Mouse (Mus musculus) hindbrain, postnatal 0 days (tissue): ENCODE measurements around the gene Gfod1. TPM values are rescaled to one million over a fixed set of nuclear protein-coding genes. Genes with fewer than 3 reads are reported as not detected.
A peak's percentile ranks its signal among the peaks of the same experiment; 100 is the strongest.

Experiments
- ATAC-seq: fragments of 200-750 bp; cut with Nextera tagmentation; 2 replicates; pipeline ENCODE4 v1.8.0; 2017; ENCODE audit warnings: mild to moderate bottlenecking, moderate TSS enrichment, moderate library complexity
- DNase-seq: peaks from one replicate; pipeline ENCODE4 v3.0.0-alpha.2; 2015; ENCODE audit warnings: low spot score
- H3K27ac ChIP-seq: fragments of 300-500 bp; sonication (generic); 2 replicates; pipeline ENCODE4 v1.5.1; 2014; ENCODE audit warnings: mild to moderate bottlenecking
- H3K27me3 ChIP-seq: fragments of 300-500 bp; sonication (generic); 2 replicates; pipeline ENCODE4 v1.6.1; 2014; ENCODE audit warnings: low read length, mixed read lengths; ENCODE audit not compliant: insufficient read depth
- H3K36me3 ChIP-seq: fragments of 300-500 bp; sonication (generic); 2 replicates; pipeline ENCODE4 v1.6.1; 2014; ENCODE audit warnings: low read length, mixed read lengths; ENCODE audit not compliant: insufficient read depth
- H3K4me1 ChIP-seq: fragments of 300-500 bp; sonication (generic); 2 replicates; pipeline ENCODE4 v1.6.1; 2014; ENCODE audit warnings: antibody characterized with exemption, low read length, mixed read lengths; ENCODE audit not compliant: insufficient read depth
- H3K4me2 ChIP-seq: fragments of 300-500 bp; sonication (generic); 2 replicates; pipeline ENCODE4 v1.6.1; 2014; ENCODE audit warnings: low read depth, mild to moderate bottlenecking, low read length, moderate library complexity, mixed read lengths
- H3K4me3 ChIP-seq: fragments of 300-500 bp; sonication (generic); 2 replicates; pipeline ENCODE4 v1.5.1; 2014; ENCODE audit warnings: low read length
- H3K9ac ChIP-seq: fragments of 300-500 bp; sonication (generic); replicated peaks from 2 replicates; pipeline ENCODE4 v1.6.1; 2014; ENCODE audit warnings: mild to moderate bottlenecking, low read length, moderate library complexity, mixed read lengths
- H3K9me3 ChIP-seq: fragments of 300-500 bp; sonication (generic); 2 replicates; pipeline ENCODE4 v1.6.1; 2016; ENCODE audit warnings: low read length, mixed read lengths
- CTCF ChIP-seq: IDR thresholded peaks from 2 replicates; pipeline ENCODE4 v1.5.1; 2016; ENCODE audit warnings: antibody characterized with exemption, control low read depth, low read depth
- WGBS: fragments of 180-500 bp; shearing (Covaris S2); extraction: QIAGEN DNeasy Blood & Tissue Kit; methylation state at CpG from one replicate; pipeline ENCODE4 v1.1.7; 2014; 5-methylcytosine and 5-hydroxymethylcytosine counted together
- polyA plus RNA-seq: library from polyadenylated mRNA; unstranded; fragments of >200 nt; fragmentation: Nextera tagmentation; extraction: Ambion mirVana; gene quantifications from 2 replicates; pipeline ENCODE4 v1.2.1, GENCODE M21; 2015
- total RNA-seq: library from RNA; depleted of rRNA; stranded (reverse); fragments of >200 nt; gene quantifications from 2 replicates; pipeline ENCODE4 v1.2.3, GENCODE M21; 2014; rRNA removed

The Gfod1 gene
- total RNA-seq: 26.3 and 26.9 TPM in 2 replicates
- polyA plus RNA-seq: 2.6 and 2.7 TPM in 2 replicates

GRCm38 (mm10) chr13:43304018-43304431 is at the start of gene Gfod1:
Gfod1 (minus strand) TSS chr13:43304172.
- WGBS: 0% methylated on average over 49 of the region's 53 CpGs
- H3K4me3 ChIP-seq: peak within 1 kb of the TSS; percentile 81
- H3K9me3 ChIP-seq: no peaks in the 10 kb centered on the region
- peak within 1 kb of the TSS; percentile 88 for H3K27ac ChIP-seq
- H3K36me3 ChIP-seq: no peaks in the 10 kb centered on the region
- TF ChIP-seq CTCF: peak; percentile 37; the same call in 1 of the 2 replicates
- DNase-seq (peak; percentile 96), ATAC-seq (peak; percentile 94)
- H3K4me2 ChIP-seq: peak within 1 kb of the TSS; percentile 86
- H3K9ac ChIP-seq: peak within 1 kb of the TSS; percentile 81
- no peaks in the 10 kb centered on the region for H3K27me3 ChIP-seq
- peaks cover 13% of the 10 kb centered on the region for H3K4me1 ChIP-seq

- Histone ChIP-seq H3K27me3 (no peaks in the 10 kb centered on the region), H3K9ac (no peak overlapping the region), H3K4me2 (no peak overlapping the region), H3K36me3 (no peaks in the 10 kb centered on the region), H3K27ac (no peak overlapping the region), H3K4me1 (no peaks in the 10 kb centered on the region), H3K9me3 (no peaks in the 10 kb centered on the region), H3K4me3 (no peak overlapping the region)
- no peak for ATAC-seq
- no peak for DNase-seq
- no peak for TF ChIP-seq CTCF
- 40% methylated on average over 4 of the region's 4 CpGs for WGBS
Observed at GRCm38 (mm10) chr13:43353356-43353755, 49.4 kb upstream of the Gfod1 start.

GRCm38 (mm10) chr13:43350489-43351169 is 46.7 kb upstream of the Gfod1 start:
- no peak for DNase-seq
- H3K27me3 ChIP-seq: no peaks in the 10 kb centered on the region
- no peak for ATAC-seq
- no peak for TF ChIP-seq CTCF
- H3K27ac ChIP-seq: no peak overlapping the region
- no peak overlapping the region for H3K4me2 ChIP-seq
- 79% methylated on average over 9 of the region's 9 CpGs for WGBS
- H3K9me3 ChIP-seq: no peaks in the 10 kb centered on the region
- no peaks in the 10 kb centered on the region for H3K4me1 ChIP-seq
- no peak overlapping the region for H3K4me3 ChIP-seq
- H3K36me3 ChIP-seq: no peaks in the 10 kb centered on the region
- no peak overlapping the region for H3K9ac ChIP-seq

- Histone ChIP-seq H3K4me1 (no peaks in the 10 kb centered on the region), H3K9me3 (no peaks in the 10 kb centered on the region), H3K27ac (no peak overlapping the region), H3K36me3 (no peaks in the 10 kb centered on the region), H3K4me2 (no peak overlapping the region), H3K9ac (no peak overlapping the region), H3K27me3 (no peaks in the 10 kb centered on the region), H3K4me3 (no peak overlapping the region)
- DNase-seq (no peak), ATAC-seq (no peak)
- WGBS: 83% methylated on average over 8 of the region's 8 CpGs
- no peak for TF ChIP-seq CTCF
Observed at GRCm38 (mm10) chr13:43349376-43349775, 45.4 kb upstream of the Gfod1 start.

GRCm38 (mm10) chr13:43346825-43347224 is 42.9 kb upstream of the Gfod1 start:
- no peak overlapping the region for H3K27ac ChIP-seq
- DNase-seq (no peak), ATAC-seq (no peak)

GRCm38 (mm10) chr13:43338632-43339031 is 34.7 kb upstream of the Gfod1 start:
- ATAC-seq (peak; percentile 45; the same call in 1 of the 2 replicates), DNase-seq (no peak)
- WGBS: 37% methylated on average over 4 of the region's 4 CpGs
- Histone ChIP-seq H3K27me3 (no peaks in the 10 kb centered on the region), H3K27ac (0 out of 2 replicates have a peak overlapping the region, but pooled peaks have one; percentile 7), H3K36me3 (no peaks in the 10 kb centered on the region), H3K9me3 (no peaks in the 10 kb centered on the region), H3K4me3 (no peak overlapping the region), H3K4me1 (0 out of 2 replicates have a peak, but pooled peaks cover 3% of the 10 kb centered on the region), H3K4me2 (no peak overlapping the region), H3K9ac (no peak overlapping the region)
- TF ChIP-seq CTCF: no peak

More at GRCm38 (mm10) chr13:43346825-43347224, 42.9 kb upstream of the Gfod1 start:
- no peak overlapping the region for H3K9ac ChIP-seq
- H3K4me1 ChIP-seq: no peaks in the 10 kb centered on the region
- H3K27me3 ChIP-seq: no peaks in the 10 kb centered on the region
- no peak for TF ChIP-seq CTCF
- no peak overlapping the region for H3K4me3 ChIP-seq
- H3K4me2 ChIP-seq: no peak overlapping the region
- H3K9me3 ChIP-seq: no peaks in the 10 kb centered on the region
- no peaks in the 10 kb centered on the region for H3K36me3 ChIP-seq

GRCm38 (mm10) chr13:43338001-43338400 is 34.0 kb upstream of the Gfod1 start:
- DNase-seq (no peak), ATAC-seq (no peak)
- no peak for TF ChIP-seq CTCF
- no peak overlapping the region for H3K4me2 ChIP-seq
- 0 out of 2 replicates have a peak, but pooled peaks cover 3% of the 10 kb centered on the region for H3K4me1 ChIP-seq
- H3K4me3 ChIP-seq: no peak overlapping the region
- H3K36me3 ChIP-seq: no peaks in the 10 kb centered on the region
- no peak overlapping the region for H3K9ac ChIP-seq
- no peaks in the 10 kb centered on the region for H3K9me3 ChIP-seq
- H3K27me3 ChIP-seq: no peaks in the 10 kb centered on the region
- WGBS: 93% methylated on average over 8 of the region's 8 CpGs
- H3K27ac ChIP-seq: no peak overlapping the region
